Mouse (Mus musculus) CD8-positive naive resting alpha-beta T cell, adult 57 days (primary cell): ENCODE results near the gene Gm13089. TPM values are rescaled to one million over a fixed set of nuclear protein-coding genes. Genes with fewer than 3 reads are reported as not detected.

Experiments used
- total RNA-seq: library from RNA; stranded (reverse); gene quantifications from one replicate; pipeline ENCODE4 v1.2.4, GENCODE M21; 2023

The Gm13089 gene
- total RNA-seq: not detected

DNA sequence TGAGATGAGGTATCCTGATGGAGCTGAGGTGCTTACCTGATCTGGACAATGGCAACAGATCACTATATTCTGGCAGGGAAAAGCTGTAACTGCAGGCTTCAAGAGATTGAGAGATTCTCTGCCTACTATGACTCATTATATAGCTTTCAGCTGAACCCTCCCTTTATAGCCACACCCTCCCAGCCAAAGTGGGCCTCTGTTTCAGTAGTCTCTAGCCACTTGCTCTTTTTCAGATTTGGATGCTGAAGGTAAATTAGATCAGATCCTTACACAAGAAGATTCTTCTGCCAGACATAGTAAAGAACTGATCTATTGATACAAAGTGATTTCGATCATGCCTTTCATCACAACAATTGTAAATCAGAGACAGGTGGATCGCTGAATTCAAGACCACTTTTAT is at the start of gene Gm13089:
Gm13089 (minus strand) TSS at position 101 of the 400 bp plus-strand sequence.

DNA sequence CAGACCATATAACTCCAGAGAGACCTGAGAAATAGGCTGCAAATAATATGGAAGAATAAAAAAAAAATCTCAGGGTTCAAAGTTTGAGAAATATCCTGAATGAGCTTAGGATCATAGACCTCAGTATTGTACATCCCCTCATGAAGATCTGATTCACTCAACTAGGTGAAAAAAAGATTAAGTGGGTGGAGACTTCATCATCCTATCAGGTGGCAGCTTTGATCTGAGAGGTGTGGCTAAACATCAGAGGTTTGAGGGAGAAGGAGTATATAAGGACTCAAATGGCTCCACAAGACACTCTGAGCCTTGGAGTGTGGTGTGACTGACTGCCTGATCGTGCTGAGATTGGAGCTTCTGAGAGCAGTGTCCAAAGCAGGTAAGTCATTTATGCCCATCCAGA is 16.6 kb upstream of the Gm13089 start, which contains the start of gene Gm13078:
Gm13078 (plus strand) TSS at position 301 of the 400 bp plus-strand sequence.

DNA sequence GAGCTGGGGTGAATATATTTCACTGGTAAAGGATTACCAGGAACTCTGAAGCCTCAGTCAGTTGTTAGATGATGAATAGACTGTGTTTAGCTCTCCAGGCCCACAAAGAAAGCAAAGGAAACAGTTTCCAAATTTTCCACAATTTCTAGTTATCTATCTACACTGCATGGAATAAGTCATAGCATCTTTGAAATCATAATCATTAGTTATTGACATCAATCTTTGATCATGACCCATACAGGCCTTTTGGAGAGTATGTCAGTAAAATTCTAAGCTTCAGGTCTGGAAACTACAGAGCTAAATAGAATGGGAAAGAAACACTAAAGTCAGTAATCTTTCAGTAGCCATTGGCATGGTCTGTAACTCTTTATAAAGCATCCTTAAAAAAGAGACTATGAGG is 45.4 kb downstream of the Gm13089 start, which contains the start of gene Gm13088:
Gm13088 (minus strand) TSS at position 101 of the 400 bp plus-strand sequence.

Other genes with a start within 250 kb of the Gm13089 start
- not detected for gene Gm13043, start 191.4 kb downstream of the Gm13089 start, total RNA-seq
- not detected for gene Gm13040, start 166.8 kb downstream of the Gm13089 start, total RNA-seq
- gene BC080695, start 151.0 kb downstream of the Gm13089 start, total RNA-seq: not detected
- gene Gm13057, start 151.0 kb downstream of the Gm13089 start, total RNA-seq: not detected
- not detected for gene Gm13083, start 87.7 kb downstream of the Gm13089 start, total RNA-seq
- not detected for gene Gm13088, start 45.5 kb downstream of the Gm13089 start, total RNA-seq
- not detected for gene Gm13078, start 16.7 kb upstream of the Gm13089 start, total RNA-seq
- gene Gm13023, start 86.6 kb upstream of the Gm13089 start, total RNA-seq: not detected
- gene Gm13084, start 113.4 kb upstream of the Gm13089 start, total RNA-seq: not detected
- gene Gm13103, start 143.8 kb upstream of the Gm13089 start, total RNA-seq: not detected
- not detected for gene Pramef6, start 197.7 kb upstream of the Gm13089 start, total RNA-seq
- not detected for gene Pramef25, start 248.3 kb upstream of the Gm13089 start, total RNA-seq